Mouse (Mus musculus) kidney, postnatal 10 days (tissue): ENCODE measurements at regions not wholly inside any gene's neighbourhood (a gene's known extent, or its start where the extent isn't known, plus 50 kb on each side); places are given as distances from the start of the nearest gene placed in this dataset.

Experiments
- DNase-seq: peaks from one replicate; pipeline ENCODE4 v3.0.0; 2021; ENCODE audit warnings: mixed read lengths

GRCm38 (mm10) chr15:36345413-36345812 is 662.2 kb downstream of the Zfp706 start:
- peak; percentile 42 for DNase-seq

GRCm38 (mm10) chr15:36339971-36340550 is 667.5 kb downstream of the Zfp706 start:
- DNase-seq = no peak

GRCm38 (mm10) chr15:36338766-36339165 is 668.8 kb downstream of the Zfp706 start:
- no peak for DNase-seq

- no peak for DNase-seq
Measured at GRCm38 (mm10) chr15:36336857-36337256, 670.7 kb downstream of the Zfp706 start.

- no peak for DNase-seq
Measured at GRCm38 (mm10) chr15:36335116-36335515, 672.5 kb downstream of the Zfp706 start.

- DNase-seq = no peak
Measured at GRCm38 (mm10) chr15:36334436-36335113, 673.0 kb downstream of the Zfp706 start.

GRCm38 (mm10) chr15:36333857-36334256 is 673.7 kb downstream of the Zfp706 start:
- no peak for DNase-seq

- DNase-seq = no peak
Measured at GRCm38 (mm10) chr15:36333265-36333664, 674.3 kb downstream of the Zfp706 start.
